Mouse (Mus musculus) limb, embryonic 14.5 days (tissue): ENCODE results near the gene Gsap. TPM values are rescaled to one million over a fixed set of nuclear protein-coding genes. Genes with fewer than 3 reads are reported as not detected.

Experiments
- ATAC-seq: fragments of 200-750 bp; cut with Nextera tagmentation; 2 replicates; pipeline ENCODE4 v1.8.0; 2017; ENCODE audit warnings: low read depth, moderate number of reproducible peaks, moderate TSS enrichment; ENCODE audit not compliant: low FRiP score
- DNase-seq: peaks from one replicate; pipeline ENCODE4 v3.0.0-alpha.2; 2015; ENCODE audit warnings: low spot score
- H3K27ac ChIP-seq: fragments of 300-500 bp; sonication (generic); replicated peaks from 2 replicates; pipeline ENCODE4 v1.5.1; 2014; ENCODE audit warnings: low read depth, mild to moderate bottlenecking, low read length, moderate library complexity, mixed read lengths
- H3K27me3 ChIP-seq: fragments of 300-500 bp; sonication (generic); 2 replicates; pipeline ENCODE4 v1.6.1; 2014; ENCODE audit warnings: low read length, mixed read lengths; ENCODE audit not compliant: control insufficient read depth, insufficient read depth
- H3K36me3 ChIP-seq: fragments of 300-500 bp; sonication (generic); 2 replicates; pipeline ENCODE4 v1.6.1; 2014; ENCODE audit warnings: mild to moderate bottlenecking, low read length, moderate library complexity, mixed read lengths; ENCODE audit not compliant: control insufficient read depth, insufficient read depth
- H3K4me1 ChIP-seq: fragments of 300-500 bp; sonication (generic); 2 replicates; pipeline ENCODE4 v1.6.1; 2014; ENCODE audit warnings: antibody characterized with exemption, low read length, mixed read lengths; ENCODE audit not compliant: control insufficient read depth, insufficient read depth
- H3K4me2 ChIP-seq: fragments of 300-500 bp; sonication (generic); replicated peaks from 2 replicates; pipeline ENCODE4 v1.6.1; 2014; ENCODE audit warnings: low read depth, mild to moderate bottlenecking, low read length, moderate library complexity; ENCODE audit not compliant: severe bottlenecking
- H3K4me3 ChIP-seq: fragments of 300-500 bp; sonication (generic); replicated peaks from 2 replicates; pipeline ENCODE4 v1.5.1; 2014; ENCODE audit warnings: low read length
- H3K9ac ChIP-seq: fragments of 300-500 bp; sonication (generic); 2 replicates; pipeline ENCODE4 v1.6.1; 2014; ENCODE audit warnings: mild to moderate bottlenecking, low read depth, low read length, moderate library complexity; ENCODE audit not compliant: severe bottlenecking
- H3K9me3 ChIP-seq: fragments of 300-500 bp; sonication (generic); 2 replicates; pipeline ENCODE4 v1.6.1; 2016; ENCODE audit warnings: low read length; ENCODE audit not compliant: control insufficient read depth
- POLR2A ChIP-seq: fragments of 200-500 bp; IDR thresholded peaks from 2 replicates; pipeline ENCODE4 v1.8.0; 2012; ENCODE audit warnings: inconsistent platforms, mild to moderate bottlenecking, moderate library complexity, borderline replicate concordance; ENCODE audit not compliant: insufficient read depth, insufficient read length; ENCODE audit errors: extremely low read depth
- WGBS: fragments of 180-500 bp; shearing (Covaris S2); extraction: QIAGEN DNeasy Blood & Tissue Kit; methylation state at CpG from one replicate; pipeline ENCODE4 v1.1.7; 2014; 5-methylcytosine and 5-hydroxymethylcytosine counted together
- polyA plus RNA-seq, 2 experiments: library from polyadenylated mRNA; depleted of rRNA in 1 of 2; stranded (reverse) in 1 of 2; unstranded in 1 of 2; fragments of >200 nt; fragmentation: Nextera tagmentation in 1 of 2; extraction: Ambion mirVana in 1 of 2; gene quantifications; 2 replicates each; pipeline versions ENCODE4 v1.2.1 to v1.2.3; 2012 to 2014

Gene Gsap
- polyA plus RNA-seq, 2 experiments = 2.8 to 2.9 TPM

- TF ChIP-seq POLR2A = no peak
- Histone ChIP-seq H3K9me3 (peaks cover 5% of the 10 kb centered on the region; the same call in 1 of the 2 replicates), H3K27me3 (no peaks in the 10 kb centered on the region), H3K4me3 (no peak overlapping the region), H3K27ac (no peak overlapping the region), H3K36me3 (no peaks in the 10 kb centered on the region), H3K9ac (no peak overlapping the region), H3K4me2 (no peak overlapping the region), H3K4me1 (no peaks in the 10 kb centered on the region)
- ATAC-seq (no peak), DNase-seq (no peak)
- WGBS = 80% methylated on average over 3 of the region's 3 CpGs
Observed at GRCm38 (mm10) chr5:21159536-21159935, 26.5 kb upstream of the Gsap start.

GRCm38 (mm10) chr5:21160781-21161180 lies 25.3 kb upstream of the Gsap start:
- Histone ChIP-seq H3K27ac (no peak overlapping the region), H3K36me3 (no peaks in the 10 kb centered on the region), H3K4me1 (no peaks in the 10 kb centered on the region), H3K9ac (no peak overlapping the region), H3K4me2 (no peak overlapping the region), H3K9me3 (peaks cover 5% of the 10 kb centered on the region; the same call in 1 of the 2 replicates), H3K4me3 (no peak overlapping the region), H3K27me3 (no peaks in the 10 kb centered on the region)
- no peak for TF ChIP-seq POLR2A
- 86% methylated on average over 1 of the region's 1 CpGs for WGBS
- DNase-seq = no peak
- ATAC-seq = no peak

GRCm38 (mm10) chr5:21163421-21163820 lies 22.6 kb upstream of the Gsap start:
- Histone ChIP-seq H3K9ac (no peak overlapping the region), H3K27me3 (no peaks in the 10 kb centered on the region), H3K4me1 (no peaks in the 10 kb centered on the region), H3K27ac (no peak overlapping the region), H3K9me3 (no peaks in the 10 kb centered on the region), H3K4me2 (no peak overlapping the region), H3K36me3 (no peaks in the 10 kb centered on the region), H3K4me3 (no peak overlapping the region)
- WGBS = 84% methylated on average over 3 of the region's 3 CpGs
- DNase-seq (no peak), ATAC-seq (no peak)
- no peak for TF ChIP-seq POLR2A

- Histone ChIP-seq H3K27ac (no peak overlapping the region; the same call in 1 of the 2 replicates), H3K4me3 (no peak overlapping the region), H3K27me3 (no peaks in the 10 kb centered on the region), H3K36me3 (no peaks in the 10 kb centered on the region), H3K9me3 (no peaks in the 10 kb centered on the region), H3K9ac (no peak overlapping the region), H3K4me1 (peaks cover 16% of the 10 kb centered on the region), H3K4me2 (no peak overlapping the region)
- no peak for TF ChIP-seq POLR2A
- ATAC-seq = peak; percentile 73
- DNase-seq = peak; percentile 69
- 58% methylated on average over 8 of the region's 8 CpGs for WGBS
Observed at GRCm38 (mm10) chr5:21168689-21169345, 17.2 kb upstream of the Gsap start.

- no peak for TF ChIP-seq POLR2A
- no peaks in the 10 kb centered on the region for H3K27me3 ChIP-seq
- H3K4me1 ChIP-seq = peaks cover 18% of the 10 kb centered on the region
- no peaks in the 10 kb centered on the region for H3K9me3 ChIP-seq
- H3K9ac ChIP-seq = no peak overlapping the region
- no peak overlapping the region; the same call in 1 of the 2 replicates for H3K27ac ChIP-seq
- ATAC-seq (no peak), DNase-seq (no peak)
- WGBS = 68% methylated on average over 3 of the region's 3 CpGs
- no peaks in the 10 kb centered on the region for H3K36me3 ChIP-seq
- H3K4me3 ChIP-seq = no peak overlapping the region
- no peak overlapping the region for H3K4me2 ChIP-seq
Observed at GRCm38 (mm10) chr5:21169346-21169745, 16.7 kb upstream of the Gsap start.

- no peak for TF ChIP-seq POLR2A
- no peaks in the 10 kb centered on the region for H3K9me3 ChIP-seq
- no peaks in the 10 kb centered on the region for H3K27me3 ChIP-seq
- H3K36me3 ChIP-seq = no peaks in the 10 kb centered on the region
- H3K9ac ChIP-seq = no peak overlapping the region
- DNase-seq (no peak), ATAC-seq (no peak)
- H3K4me2 ChIP-seq = no peak overlapping the region
- WGBS = 80% methylated on average over 1 of the region's 1 CpGs
- H3K4me3 ChIP-seq = no peak overlapping the region
- H3K4me1 ChIP-seq = peaks cover 19% of the 10 kb centered on the region
- no peak overlapping the region for H3K27ac ChIP-seq
Observed at GRCm38 (mm10) chr5:21169877-21170276, 16.2 kb upstream of the Gsap start.
